Mouse (Mus musculus) heart, embryonic 14.5 days (tissue): ENCODE results near the gene Dck. TPM values are rescaled to one million over a fixed set of nuclear protein-coding genes. Genes with fewer than 3 reads are reported as not detected.

Source experiments
- ATAC-seq: fragments of 200-750 bp; cut with Nextera tagmentation; 2 replicates; pipeline ENCODE4 v1.8.0; 2017; ENCODE audit warnings: low read depth, moderate TSS enrichment; ENCODE audit not compliant: insufficient number of reproducible peaks, insufficient read depth, low FRiP score
- H3K27ac ChIP-seq, 2 experiments: fragments of 200-500 bp in 1 of 2; fragments of 300-500 bp in 1 of 2; sonication (generic) in 1 of 2; replicated peaks in 1 of 2; 2 replicates each; pipeline ENCODE4 v1.5.1; 2012 to 2014; ENCODE audit warnings: low read depth in 2 of 2, low read length in 2 of 2, control low read depth in 1 of 2, mild to moderate bottlenecking in 1 of 2, mixed read lengths in 1 of 2; ENCODE audit not compliant: control insufficient read depth in 1 of 2, insufficient read depth in 1 of 2
- H3K27me3 ChIP-seq: fragments of 300-500 bp; sonication (generic); 2 replicates; pipeline ENCODE4 v1.6.1; 2014; ENCODE audit warnings: mild to moderate bottlenecking, low read length, control low read depth; ENCODE audit not compliant: control insufficient read depth, insufficient read depth
- H3K36me3 ChIP-seq: fragments of 300-500 bp; sonication (generic); 2 replicates; pipeline ENCODE4 v1.6.1; 2014; ENCODE audit warnings: mild to moderate bottlenecking, control low read depth, low read length, mixed read lengths; ENCODE audit not compliant: control insufficient read depth, insufficient read depth
- H3K4me1 ChIP-seq, 2 experiments: fragments of 200-500 bp in 1 of 2; fragments of 300-500 bp in 1 of 2; sonication (generic) in 1 of 2; 2 replicates each; pipeline ENCODE4 v1.6.1; 2012 to 2014; ENCODE audit warnings: low read length in 2 of 2, control low read depth in 1 of 2, mixed read lengths in 1 of 2; ENCODE audit not compliant: control insufficient read depth in 2 of 2, insufficient read depth in 2 of 2
- H3K4me2 ChIP-seq: fragments of 300-500 bp; sonication (generic); 2 replicates; pipeline ENCODE4 v1.6.1; 2014; ENCODE audit warnings: mild to moderate bottlenecking, low read length
- H3K4me3 ChIP-seq, 2 experiments: fragments of 200-500 bp in 1 of 2; fragments of 300-500 bp in 1 of 2; sonication (generic) in 1 of 2; 2 replicates each; pipeline ENCODE4 v1.5.1; 2012 to 2014; ENCODE audit warnings: low read length in 2 of 2, mild to moderate bottlenecking in 2 of 2, control low read depth in 1 of 2, low read depth in 1 of 2, moderate library complexity in 1 of 2; ENCODE audit not compliant: control insufficient read depth in 1 of 2, insufficient read depth in 1 of 2
- H3K9ac ChIP-seq: fragments of 300-500 bp; sonication (generic); 2 replicates; pipeline ENCODE4 v1.6.1; 2014; ENCODE audit warnings: mild to moderate bottlenecking, low read length
- H3K9me3 ChIP-seq: fragments of 300-500 bp; sonication (generic); 2 replicates; pipeline ENCODE4 v1.6.1; 2016; ENCODE audit warnings: low read length, control low read depth; ENCODE audit not compliant: control insufficient read depth
- WGBS: fragments of 180-500 bp; shearing (Covaris S2); extraction: QIAGEN DNeasy Blood & Tissue Kit; methylation state at CpG from one replicate; pipeline ENCODE4 v1.1.7; 2014; 5-methylcytosine and 5-hydroxymethylcytosine counted together
- polyA plus RNA-seq: library from polyadenylated mRNA; unstranded; fragments of >200 nt; fragmentation: Nextera tagmentation; extraction: Ambion mirVana; gene quantifications from 2 replicates; pipeline ENCODE4 v1.2.1, GENCODE M21; 2014

Dck gene
- polyA plus RNA-seq, 1 experiment from 2014 or later, result 34.8 TPM

- Histone ChIP-seq H3K27ac (peak overlapping the region in 1 of 2 experiments; percentile 22; a peak in 1 of 4 replicates), H3K9ac (no peak overlapping the region), H3K4me3 (no peak overlapping the region; a peak in 1 of 4 replicates), H3K4me1 (peaks cover 13 to 19% of the 10 kb centered on the region in 2 experiments), H3K27me3 (no peaks in the 10 kb centered on the region), H3K4me2 (peak overlapping the region; percentile 52), H3K36me3 (no peaks in the 10 kb centered on the region), H3K9me3 (no peaks in the 10 kb centered on the region)
- 27% methylated on average over 9 of the region's 9 CpGs for WGBS
- ATAC-seq, result no peak
These were observed 42.5 kb downstream of the Dck start for GRCm38 (mm10) chr5:88807342-88807741.

DNA sequence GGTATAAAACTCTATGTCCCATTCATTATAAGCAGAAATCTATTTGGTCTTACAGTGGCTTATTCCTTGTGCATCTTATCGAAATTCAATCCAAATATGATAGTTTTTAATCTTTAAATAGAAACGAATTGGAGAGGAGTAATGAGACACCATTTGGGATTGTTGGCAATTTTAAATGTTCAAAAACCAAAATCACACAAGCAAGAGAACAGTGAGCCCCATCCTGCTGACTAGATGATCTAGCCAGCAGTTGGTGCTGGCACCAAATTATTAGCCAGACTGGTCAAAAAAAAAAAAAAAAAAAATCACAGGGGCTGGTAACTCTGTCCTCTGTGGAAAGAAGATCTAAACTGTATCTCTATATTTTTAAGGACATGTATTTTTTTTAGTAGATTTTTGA is 48.4 kb downstream of the Dck start:
- no peak overlapping the region for H3K27ac ChIP-seq
- WGBS, result 69% methylated on average over 2 of the region's 2 CpGs
- no peak overlapping the region for H3K4me2 ChIP-seq
- no peaks in the 10 kb centered on the region for H3K9me3 ChIP-seq
- H3K27me3 ChIP-seq, result no peaks in the 10 kb centered on the region
- H3K4me3 ChIP-seq, result no peak overlapping the region
- no peaks in the 10 kb centered on the region for H3K36me3 ChIP-seq
- ATAC-seq, result no peak
- no peak overlapping the region for H3K9ac ChIP-seq
- H3K4me1 ChIP-seq, result no peaks in the 10 kb centered on the region

- Histone ChIP-seq H3K9ac (no peak overlapping the region), H3K27ac (no peak overlapping the region), H3K9me3 (no peaks in the 10 kb centered on the region), H3K4me3 (no peak overlapping the region), H3K4me2 (no peak overlapping the region), H3K36me3 (no peaks in the 10 kb centered on the region), H3K4me1 (no peaks in the 10 kb centered on the region), H3K27me3 (no peaks in the 10 kb centered on the region)
- no peak for ATAC-seq
- 78% methylated on average over 4 of the region's 4 CpGs for WGBS
These were observed 49.8 kb downstream of the Dck start for GRCm38 (mm10) chr5:88814552-88814951.

- WGBS, result 64% methylated on average over 1 of the region's 1 CpGs
- no peaks in the 10 kb centered on the region for H3K4me1 ChIP-seq
- H3K9me3 ChIP-seq, result no peaks in the 10 kb centered on the region
- no peak overlapping the region for H3K4me3 ChIP-seq
- H3K27ac ChIP-seq, result no peak overlapping the region
- H3K4me2 ChIP-seq, result no peak overlapping the region
- no peaks in the 10 kb centered on the region for H3K27me3 ChIP-seq
- H3K9ac ChIP-seq, result no peak overlapping the region
- ATAC-seq, result no peak
- H3K36me3 ChIP-seq, result no peaks in the 10 kb centered on the region
These were observed 56.7 kb downstream of the Dck start for GRCm38 (mm10) chr5:88821542-88821941.

DNA sequence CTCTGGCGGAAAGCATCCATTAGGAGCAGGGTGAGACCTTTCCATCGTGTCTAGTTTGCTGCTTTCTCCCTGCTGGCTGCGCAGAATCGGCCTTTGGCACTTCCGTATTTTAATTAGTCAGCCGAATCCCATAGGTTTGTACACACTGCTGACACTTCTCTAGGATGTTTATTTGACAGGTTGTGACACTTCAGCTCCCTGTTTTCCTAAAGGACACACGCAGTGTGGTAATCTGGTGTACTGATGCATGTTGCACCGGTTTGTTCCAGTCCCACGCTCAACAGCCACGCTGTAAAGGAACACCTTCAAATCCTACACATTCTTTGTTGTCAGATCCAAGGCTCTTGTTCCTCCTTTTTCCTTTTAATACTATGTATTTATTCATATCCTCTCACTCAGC is 60.0 kb downstream of the Dck start:
- Histone ChIP-seq H3K9ac (no peak overlapping the region), H3K36me3 (no peaks in the 10 kb centered on the region), H3K4me1 (no peaks in the 10 kb centered on the region), H3K9me3 (no peaks in the 10 kb centered on the region), H3K4me3 (no peak overlapping the region), H3K27me3 (no peaks in the 10 kb centered on the region), H3K27ac (no peak overlapping the region), H3K4me2 (no peak overlapping the region)
- no peak for ATAC-seq
- WGBS, result 80% methylated on average over 10 of the region's 10 CpGs

DNA sequence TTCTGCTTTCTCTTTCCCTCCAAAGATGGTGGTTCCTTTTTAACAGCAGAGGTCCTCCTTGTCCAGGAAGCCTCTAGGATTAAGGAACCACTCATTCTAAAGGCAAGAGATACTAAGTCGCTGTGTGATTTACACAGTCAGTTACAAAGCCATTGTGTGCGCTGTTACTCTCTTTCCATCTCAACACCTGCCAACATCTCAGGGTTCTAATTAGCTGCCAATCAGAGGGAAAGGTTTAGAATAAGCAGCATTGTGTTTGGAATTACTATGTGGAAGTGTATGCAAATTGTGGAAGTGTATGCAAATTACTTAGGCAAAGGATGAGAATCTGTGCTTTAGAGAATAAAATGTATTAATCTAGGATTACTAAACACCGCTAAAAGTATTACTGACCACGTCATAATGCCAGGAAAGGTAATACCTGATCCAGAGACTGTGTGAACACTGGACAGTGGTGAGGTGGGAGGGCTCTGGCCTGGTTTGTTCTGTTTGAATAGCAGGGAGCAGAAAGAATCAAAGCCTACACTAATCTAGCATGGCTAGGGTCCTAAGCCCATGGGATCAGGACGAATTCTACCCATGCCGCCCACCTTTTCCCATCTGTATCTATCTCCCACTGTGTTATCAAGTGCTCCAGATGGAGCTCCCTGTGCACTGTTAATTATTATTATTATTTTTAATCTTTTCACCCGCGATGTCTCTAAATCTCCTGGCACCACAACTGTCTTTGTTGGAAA is 65.2 kb downstream of the Dck start:
- no peak overlapping the region for H3K4me2 ChIP-seq
- H3K4me1 ChIP-seq, result peaks cover 0 to 6% of the 10 kb centered on the region in 2 experiments; a peak in 2 of 4 replicates
- no peak for ATAC-seq
- no peak overlapping the region for H3K4me3 ChIP-seq
- H3K27ac ChIP-seq, result no peak overlapping the region
- H3K9ac ChIP-seq, result no peak overlapping the region
- no peaks in the 10 kb centered on the region for H3K36me3 ChIP-seq
- WGBS, result 68% methylated on average over 8 of the region's 8 CpGs
- H3K9me3 ChIP-seq, result no peaks in the 10 kb centered on the region
- no peaks in the 10 kb centered on the region for H3K27me3 ChIP-seq

- Histone ChIP-seq H3K36me3 (no peaks in the 10 kb centered on the region), H3K4me2 (no peak overlapping the region), H3K9me3 (no peaks in the 10 kb centered on the region), H3K9ac (no peak overlapping the region), H3K27me3 (no peaks in the 10 kb centered on the region), H3K4me1 (peaks cover 0 to 6% of the 10 kb centered on the region in 2 experiments; a peak in 2 of 4 replicates), H3K4me3 (no peak overlapping the region), H3K27ac (no peak overlapping the region)
- 12% methylated on average over 4 of the region's 4 CpGs for WGBS
- no peak for ATAC-seq
These were observed 66.1 kb downstream of the Dck start for GRCm38 (mm10) chr5:88830880-88831279.

- H3K9me3 ChIP-seq, result no peaks in the 10 kb centered on the region
- no peak overlapping the region for H3K4me3 ChIP-seq
- no peak overlapping the region for H3K4me2 ChIP-seq
- no peaks in the 10 kb centered on the region for H3K27me3 ChIP-seq
- no peak for ATAC-seq
- H3K4me1 ChIP-seq, result peaks cover 0 to 6% of the 10 kb centered on the region in 2 experiments; a peak in 2 of 4 replicates
- no peak overlapping the region for H3K9ac ChIP-seq
- no peaks in the 10 kb centered on the region for H3K36me3 ChIP-seq
- no peak overlapping the region for H3K27ac ChIP-seq
- WGBS, result 86% methylated on average over 3 of the region's 3 CpGs
These were observed 67.1 kb downstream of the Dck start for GRCm38 (mm10) chr5:88831935-88832334.
